Mouse (Mus musculus) testis, adult 2 months (tissue): ENCODE results near the gene Pcsk4. TPM values are rescaled to one million over a fixed set of nuclear protein-coding genes. Genes with fewer than 3 reads are reported as not detected.

Source experiments
- H3K27ac ChIP-seq: fragments of 200-500 bp; 2 replicates; pipeline ENCODE4 v1.5.1; 2012; ENCODE audit warnings: low read depth, low read length; ENCODE audit not compliant: control insufficient read depth, insufficient read depth
- H3K27me3 ChIP-seq: fragments of 200-500 bp; 2 replicates; pipeline ENCODE4 v1.6.1; 2012; ENCODE audit warnings: mild to moderate bottlenecking, low read length, moderate library complexity; ENCODE audit not compliant: control insufficient read depth, insufficient read depth
- H3K36me3 ChIP-seq: fragments of 200-500 bp; 2 replicates; pipeline ENCODE4 v1.6.1; 2012; ENCODE audit warnings: mild to moderate bottlenecking, low read length; ENCODE audit not compliant: control insufficient read depth, insufficient read depth
- H3K4me1 ChIP-seq: fragments of 200-500 bp; 2 replicates; pipeline ENCODE4 v1.6.1; 2012; ENCODE audit warnings: low read length; ENCODE audit not compliant: control insufficient read depth, insufficient read depth
- H3K4me3 ChIP-seq: fragments of 200-500 bp; 2 replicates; pipeline ENCODE4 v1.5.1; 2012; ENCODE audit warnings: low read depth, mild to moderate bottlenecking, low read length, moderate library complexity, mixed read lengths; ENCODE audit not compliant: control insufficient read depth
- CTCF ChIP-seq: fragments of 200-500 bp; IDR thresholded peaks from 2 replicates; pipeline ENCODE4 v1.5.1; 2012; ENCODE audit warnings: low read depth, mild to moderate bottlenecking, inconsistent platforms, low read length, moderate library complexity; ENCODE audit not compliant: control insufficient read depth, insufficient read depth, insufficient replicate concordance
- POLR2A ChIP-seq: fragments of 200-500 bp; IDR thresholded peaks from 2 replicates; pipeline ENCODE4 v1.6.1; 2012; ENCODE audit warnings: low read depth, mild to moderate bottlenecking, inconsistent platforms, low read length, moderate library complexity; ENCODE audit not compliant: control insufficient read depth
- polyA plus RNA-seq: library from polyadenylated mRNA; depleted of rRNA; stranded (reverse); fragments of >200 nt; gene quantifications from 2 replicates; pipeline ENCODE4 v1.2.3, GENCODE M21; 2012

Gene Pcsk4
- polyA plus RNA-seq, 1 experiment = 326 TPM

GRCm38 (mm10) chr10:80331636-80332524, 2.6 kb upstream of the Pcsk4 start:
- peak overlapping the region; percentile 97 for H3K4me3 ChIP-seq
- TF ChIP-seq POLR2A (no peak; the same call in 1 of the 2 replicates), CTCF (no peak)
- peaks cover 19% of the 10 kb centered on the region for H3K4me1 ChIP-seq
- no peaks in the 10 kb centered on the region for H3K36me3 ChIP-seq
- H3K27me3 ChIP-seq = no peaks in the 10 kb centered on the region
- peak overlapping the region; percentile 77 for H3K27ac ChIP-seq

GRCm38 (mm10) chr10:80330888-80331287, 1.6 kb upstream of the Pcsk4 start:
- no peaks in the 10 kb centered on the region for H3K36me3 ChIP-seq
- no peaks in the 10 kb centered on the region for H3K27me3 ChIP-seq
- H3K4me1 ChIP-seq = peaks cover 19% of the 10 kb centered on the region
- H3K4me3 ChIP-seq = peak overlapping the region; percentile 97
- peak overlapping the region; percentile 89 for H3K27ac ChIP-seq
- TF ChIP-seq POLR2A (no peak), CTCF (no peak)

GRCm38 (mm10) chr10:80330084-80330483, 786 bp upstream of the Pcsk4 start:
- no peaks in the 10 kb centered on the region for H3K27me3 ChIP-seq

DNA sequence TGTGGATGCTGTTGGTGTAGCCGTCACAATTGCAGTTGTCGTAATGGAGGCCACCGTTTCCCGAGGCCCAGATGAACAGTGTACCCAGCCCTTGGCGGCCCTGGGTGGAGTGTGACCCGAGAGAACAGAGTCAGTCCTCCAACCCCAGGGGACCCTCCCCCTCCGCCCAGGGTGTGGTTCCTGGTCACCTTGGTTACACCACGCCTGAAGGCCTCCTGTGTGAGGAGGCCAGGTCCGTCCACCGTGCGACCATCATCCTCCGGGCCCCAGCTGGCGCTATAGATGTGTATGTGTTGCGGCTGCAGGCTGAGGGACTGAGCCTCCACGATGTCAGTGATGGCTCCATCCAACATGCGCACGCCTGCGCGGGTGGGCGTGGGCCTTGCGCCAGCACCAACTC, 4.3 kb downstream of the Pcsk4 start:
- TF ChIP-seq CTCF (no peak), POLR2A (no peak)
- H3K4me3 ChIP-seq = peak overlapping the region; percentile 51

More at GRCm38 (mm10) chr10:80330084-80330483, 786 bp upstream of the Pcsk4 start:
- TF ChIP-seq POLR2A (no peak), CTCF (no peak)
- H3K4me1 ChIP-seq = peaks cover 22% of the 10 kb centered on the region
- no peaks in the 10 kb centered on the region for H3K36me3 ChIP-seq
- peak overlapping the region; percentile 97 for H3K4me3 ChIP-seq
- peak overlapping the region; percentile 89 for H3K27ac ChIP-seq

GRCm38 (mm10) chr10:80324120-80325037, 4.9 kb downstream of the Pcsk4 start:
- peaks cover 40% of the 10 kb centered on the region for H3K4me1 ChIP-seq
- peak overlapping the region; percentile 86 for H3K4me3 ChIP-seq
- no peak overlapping the region for H3K27ac ChIP-seq
- H3K27me3 ChIP-seq = no peaks in the 10 kb centered on the region
- no peak for TF ChIP-seq CTCF
- TF ChIP-seq POLR2A = no peak; the same call in 1 of the 2 replicates
- H3K36me3 ChIP-seq = no peaks in the 10 kb centered on the region

More for the DNA sequence above, 4.3 kb downstream of the Pcsk4 start:
- H3K36me3 ChIP-seq = no peaks in the 10 kb centered on the region
- H3K4me1 ChIP-seq = peaks cover 36% of the 10 kb centered on the region
- no peaks in the 10 kb centered on the region for H3K27me3 ChIP-seq
- H3K27ac ChIP-seq = no peak overlapping the region

DNA sequence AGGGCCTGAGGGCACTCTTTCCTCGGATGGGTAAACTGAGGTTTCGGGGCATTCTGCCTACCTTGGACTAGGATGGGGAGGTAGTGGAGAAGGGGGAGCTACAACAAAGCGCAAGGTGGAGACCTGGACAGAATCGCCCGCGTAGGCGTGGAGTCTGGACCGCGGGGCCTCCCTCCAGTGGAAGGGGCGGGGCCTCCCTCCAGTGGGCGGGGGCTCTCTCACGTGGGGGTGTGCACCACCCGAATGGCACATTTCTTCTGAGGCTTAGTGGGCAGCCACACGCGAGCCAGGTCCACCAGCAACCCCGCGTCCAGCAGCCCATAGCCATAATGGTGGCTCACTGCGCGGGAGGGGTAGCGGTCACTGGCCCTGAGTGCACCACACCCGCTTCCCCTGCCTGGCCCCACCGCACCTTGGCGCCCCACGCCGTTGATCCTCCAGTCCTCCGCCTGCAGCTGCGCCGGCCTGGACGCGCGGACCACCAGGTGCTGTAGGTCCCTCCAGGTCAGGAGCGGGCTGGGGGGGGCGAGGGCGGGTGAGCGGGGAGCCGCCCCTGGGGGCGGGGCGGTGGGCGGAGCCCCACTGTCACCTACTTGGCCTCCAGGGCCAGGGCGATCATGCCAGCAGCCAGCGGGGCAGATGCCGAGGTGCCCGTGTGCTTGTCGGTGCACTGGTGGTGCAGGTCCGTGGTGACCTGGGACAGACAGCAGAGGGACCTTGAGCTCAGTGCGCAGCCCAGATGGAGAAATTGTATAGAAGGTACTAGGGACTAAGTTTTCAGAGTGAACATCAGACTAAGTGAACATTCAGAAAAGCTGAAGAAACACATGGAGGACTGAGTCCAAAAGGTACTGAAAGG, 5.8 kb downstream of the Pcsk4 start:
- no peak overlapping the region for H3K27ac ChIP-seq
- TF ChIP-seq POLR2A (peak; percentile 22; the same call in 1 of the 2 replicates), CTCF (no peak)
- H3K36me3 ChIP-seq = no peaks in the 10 kb centered on the region
- no peaks in the 10 kb centered on the region for H3K27me3 ChIP-seq
- peaks cover 35% of the 10 kb centered on the region for H3K4me1 ChIP-seq
- peak overlapping the region; percentile 86 for H3K4me3 ChIP-seq
